Mouse (Mus musculus) splenic B cell, adult 2 months (primary cell): ENCODE results near the gene Saal1.
A peak's percentile ranks its signal among the peaks of the same experiment; 100 is the strongest.
"Not testable (repeated sequence)": the region's sequence is repeated elsewhere in the genome, so short reads cannot be mapped to it uniquely, and the experiment has no call there.

Experiments used
- DNase-seq: peaks from one replicate; pipeline ENCODE4 v3.0.0-alpha.2; 2011; ENCODE audit warnings: low read depth, low spot score
- H3K27me3 ChIP-seq: 2 replicates; pipeline ENCODE4 v1.6.1; 2012; ENCODE audit warnings: mild to moderate bottlenecking, low read length, moderate library complexity, mixed read lengths; ENCODE audit not compliant: control insufficient read depth, poor library complexity, insufficient read depth, severe bottlenecking
- H3K36me3 ChIP-seq: 2 replicates; pipeline ENCODE4 v1.6.1; 2012; ENCODE audit warnings: mild to moderate bottlenecking, low read length, moderate library complexity, mixed read lengths; ENCODE audit not compliant: control insufficient read depth, poor library complexity, insufficient read depth, severe bottlenecking

Saal1 gene

GRCm38 (mm10) chr7:46710390-46710844 lies at the start of gene Saal1:
Gene Saal1 (minus strand): TSS chr7:46710680.
- no peaks in the 10 kb centered on the region for H3K27me3 ChIP-seq
- peak; percentile 95 for DNase-seq
- no peaks in the 10 kb centered on the region for H3K36me3 ChIP-seq

- DNase-seq = no peak
- Histone ChIP-seq H3K27me3 (no peaks in the 10 kb centered on the region), H3K36me3 (no peaks in the 10 kb centered on the region)
These were observed 41.0 kb upstream of the Saal1 start, which contains the start of gene Saa2 for GRCm38 (mm10) chr7:46751490-46751889. Gene Saa2 (plus strand): TSS chr7:46751790.

GRCm38 (mm10) chr7:46748459-46748858 lies 38.0 kb upstream of the Saal1 start:
- Histone ChIP-seq H3K27me3 (no peaks in the 10 kb centered on the region), H3K36me3 (no peaks in the 10 kb centered on the region)
- DNase-seq = peak; percentile 23

GRCm38 (mm10) chr7:46746381-46746780 lies 35.9 kb upstream of the Saal1 start:
- Histone ChIP-seq H3K27me3 (no peaks in the 10 kb centered on the region), H3K36me3 (no peaks in the 10 kb centered on the region)
- DNase-seq = no peak

GRCm38 (mm10) chr7:46745816-46746215 lies 35.3 kb upstream of the Saal1 start:
- Histone ChIP-seq H3K36me3 (no peaks in the 10 kb centered on the region), H3K27me3 (no peaks in the 10 kb centered on the region)
- no peak for DNase-seq

- H3K27me3 ChIP-seq, H3K36me3 ChIP-seq, DNase-seq: not testable (repeated sequence)
These were observed 32.4 kb upstream of the Saal1 start, which contains the start of gene Saa1 for GRCm38 (mm10) chr7:46742880-46743279. Gene Saa1 (minus strand): TSS chr7:46742980.

GRCm38 (mm10) chr7:46740041-46740440 lies 29.6 kb upstream of the Saal1 start:
- H3K27me3 ChIP-seq, DNase-seq, H3K36me3 ChIP-seq: not testable (repeated sequence)

- H3K27me3 ChIP-seq = no peaks in the 10 kb centered on the region; the same call in 1 of the 2 replicates
- DNase-seq = no peak
- H3K36me3 ChIP-seq = no peaks in the 10 kb centered on the region
These were observed 28.3 kb upstream of the Saal1 start for GRCm38 (mm10) chr7:46738561-46739460.

GRCm38 (mm10) chr7:46734983-46735382 lies 24.5 kb upstream of the Saal1 start:
- Histone ChIP-seq H3K36me3 (no peaks in the 10 kb centered on the region), H3K27me3 (no peaks in the 10 kb centered on the region; the same call in 1 of the 2 replicates)
- DNase-seq = no peak

- DNase-seq = no peak
- H3K27me3 ChIP-seq = no peaks in the 10 kb centered on the region
These were observed 22.0 kb upstream of the Saal1 start, which contains the start of gene Saa4 for GRCm38 (mm10) chr7:46732458-46732857. Gene Saa4 (minus strand): TSS chr7:46732603.

GRCm38 (mm10) chr7:46727584-46727983 lies 17.1 kb upstream of the Saal1 start:
- Histone ChIP-seq H3K36me3 (no peaks in the 10 kb centered on the region), H3K27me3 (no peaks in the 10 kb centered on the region)
- DNase-seq = no peak

More at GRCm38 (mm10) chr7:46732458-46732857, 22.0 kb upstream of the Saal1 start, which contains the start of gene Saa4:
- no peaks in the 10 kb centered on the region for H3K36me3 ChIP-seq

GRCm38 (mm10) chr7:46724396-46724795 lies 13.9 kb upstream of the Saal1 start:
- no peaks in the 10 kb centered on the region for H3K36me3 ChIP-seq
- H3K27me3 ChIP-seq = no peaks in the 10 kb centered on the region
- no peak for DNase-seq

- Histone ChIP-seq H3K27me3 (no peaks in the 10 kb centered on the region), H3K36me3 (no peaks in the 10 kb centered on the region)
- DNase-seq = no peak
These were observed 13.4 kb upstream of the Saal1 start for GRCm38 (mm10) chr7:46723849-46724248.

GRCm38 (mm10) chr7:46723354-46723753 lies 12.9 kb upstream of the Saal1 start:
- no peaks in the 10 kb centered on the region for H3K36me3 ChIP-seq
- DNase-seq = no peak
- no peaks in the 10 kb centered on the region for H3K27me3 ChIP-seq

- Histone ChIP-seq H3K27me3 (no peaks in the 10 kb centered on the region), H3K36me3 (no peaks in the 10 kb centered on the region)
- DNase-seq = no peak
These were observed 10.0 kb upstream of the Saal1 start for GRCm38 (mm10) chr7:46720460-46720859.
